Mouse (Mus musculus) limb, embryonic 14.5 days (tissue): ENCODE measurements around the gene Rab36. TPM values are rescaled to one million over a fixed set of nuclear protein-coding genes. Genes with fewer than 3 reads are reported as not detected.

Source experiments
- ATAC-seq: fragments of 200-750 bp; cut with Nextera tagmentation; 2 replicates; pipeline ENCODE4 v1.8.0; 2017; ENCODE audit warnings: low read depth, moderate number of reproducible peaks, moderate TSS enrichment; ENCODE audit not compliant: low FRiP score
- DNase-seq: peaks from one replicate; pipeline ENCODE4 v3.0.0-alpha.2; 2015; ENCODE audit warnings: low spot score
- H3K27ac ChIP-seq: fragments of 300-500 bp; sonication (generic); replicated peaks from 2 replicates; pipeline ENCODE4 v1.5.1; 2014; ENCODE audit warnings: low read depth, mild to moderate bottlenecking, low read length, moderate library complexity, mixed read lengths
- H3K27me3 ChIP-seq: fragments of 300-500 bp; sonication (generic); 2 replicates; pipeline ENCODE4 v1.6.1; 2014; ENCODE audit warnings: low read length, mixed read lengths; ENCODE audit not compliant: control insufficient read depth, insufficient read depth
- H3K36me3 ChIP-seq: fragments of 300-500 bp; sonication (generic); 2 replicates; pipeline ENCODE4 v1.6.1; 2014; ENCODE audit warnings: mild to moderate bottlenecking, low read length, moderate library complexity, mixed read lengths; ENCODE audit not compliant: control insufficient read depth, insufficient read depth
- H3K4me1 ChIP-seq: fragments of 300-500 bp; sonication (generic); 2 replicates; pipeline ENCODE4 v1.6.1; 2014; ENCODE audit warnings: antibody characterized with exemption, low read length, mixed read lengths; ENCODE audit not compliant: control insufficient read depth, insufficient read depth
- H3K4me2 ChIP-seq: fragments of 300-500 bp; sonication (generic); replicated peaks from 2 replicates; pipeline ENCODE4 v1.6.1; 2014; ENCODE audit warnings: low read depth, mild to moderate bottlenecking, low read length, moderate library complexity; ENCODE audit not compliant: severe bottlenecking
- H3K4me3 ChIP-seq: fragments of 300-500 bp; sonication (generic); replicated peaks from 2 replicates; pipeline ENCODE4 v1.5.1; 2014; ENCODE audit warnings: low read length
- H3K9ac ChIP-seq: fragments of 300-500 bp; sonication (generic); 2 replicates; pipeline ENCODE4 v1.6.1; 2014; ENCODE audit warnings: mild to moderate bottlenecking, low read depth, low read length, moderate library complexity; ENCODE audit not compliant: severe bottlenecking
- H3K9me3 ChIP-seq: fragments of 300-500 bp; sonication (generic); 2 replicates; pipeline ENCODE4 v1.6.1; 2016; ENCODE audit warnings: low read length; ENCODE audit not compliant: control insufficient read depth
- POLR2A ChIP-seq: fragments of 200-500 bp; IDR thresholded peaks from 2 replicates; pipeline ENCODE4 v1.8.0; 2012; ENCODE audit warnings: inconsistent platforms, mild to moderate bottlenecking, moderate library complexity, borderline replicate concordance; ENCODE audit not compliant: insufficient read depth, insufficient read length; ENCODE audit errors: extremely low read depth
- WGBS: fragments of 180-500 bp; shearing (Covaris S2); extraction: QIAGEN DNeasy Blood & Tissue Kit; methylation state at CpG from one replicate; pipeline ENCODE4 v1.1.7; 2014; 5-methylcytosine and 5-hydroxymethylcytosine counted together
- polyA plus RNA-seq, 2 experiments: library from polyadenylated mRNA; depleted of rRNA in 1 of 2; stranded (reverse) in 1 of 2; unstranded in 1 of 2; fragments of >200 nt; fragmentation: Nextera tagmentation in 1 of 2; extraction: Ambion mirVana in 1 of 2; gene quantifications; 2 replicates each; pipeline versions ENCODE4 v1.2.1 to v1.2.3; 2012 to 2014

The Rab36 gene
- polyA plus RNA-seq, 2 experiments, result 6.0 to 17.6 TPM

GRCm38 (mm10) chr10:75053655-75054054, 16.8 kb downstream of the Rab36 start:
- Histone ChIP-seq H3K36me3 (no peaks in the 10 kb centered on the region), H3K27ac (no peak overlapping the region), H3K4me1 (no peaks in the 10 kb centered on the region), H3K9me3 (no peaks in the 10 kb centered on the region), H3K4me2 (no peak overlapping the region), H3K4me3 (no peak overlapping the region), H3K27me3 (no peaks in the 10 kb centered on the region), H3K9ac (no peak overlapping the region)
- no peak for TF ChIP-seq POLR2A
- ATAC-seq (no peak), DNase-seq (no peak)
- 81% methylated on average over 4 of the region's 4 CpGs for WGBS

- no peaks in the 10 kb centered on the region for H3K9me3 ChIP-seq
- no peak for DNase-seq
- H3K4me3 ChIP-seq, result no peak overlapping the region
- H3K9ac ChIP-seq, result no peak overlapping the region
- ATAC-seq, result no peak
- TF ChIP-seq POLR2A, result no peak
- H3K27me3 ChIP-seq, result no peaks in the 10 kb centered on the region
- H3K36me3 ChIP-seq, result no peaks in the 10 kb centered on the region
- H3K4me1 ChIP-seq, result no peaks in the 10 kb centered on the region
- H3K27ac ChIP-seq, result no peak overlapping the region
- H3K4me2 ChIP-seq, result no peak overlapping the region
- WGBS, result 68% methylated on average over 6 of the region's 6 CpGs
These were observed 17.3 kb downstream of the Rab36 start for GRCm38 (mm10) chr10:75054125-75054524.

- peaks cover 7% of the 10 kb centered on the region; the same call in 1 of the 2 replicates for H3K4me1 ChIP-seq
- no peak overlapping the region for H3K27ac ChIP-seq
- no peak for TF ChIP-seq POLR2A
- H3K9ac ChIP-seq, result no peak overlapping the region
- no peaks in the 10 kb centered on the region for H3K36me3 ChIP-seq
- H3K4me3 ChIP-seq, result no peak overlapping the region
- H3K27me3 ChIP-seq, result no peaks in the 10 kb centered on the region
- ATAC-seq (no peak), DNase-seq (no peak)
- WGBS, result 52% methylated on average over 5 of the region's 5 CpGs
- H3K9me3 ChIP-seq, result no peaks in the 10 kb centered on the region
- no peak overlapping the region for H3K4me2 ChIP-seq
These were observed 18.8 kb downstream of the Rab36 start for GRCm38 (mm10) chr10:75055672-75056071.

GRCm38 (mm10) chr10:75056255-75056654, 19.4 kb downstream of the Rab36 start:
- 34% methylated on average over 4 of the region's 4 CpGs for WGBS
- DNase-seq, result no peak

GRCm38 (mm10) chr10:75058336-75058735, 21.5 kb downstream of the Rab36 start:
- Histone ChIP-seq H3K4me3 (no peak overlapping the region), H3K36me3 (no peaks in the 10 kb centered on the region), H3K9me3 (no peaks in the 10 kb centered on the region), H3K4me1 (peaks cover 24% of the 10 kb centered on the region), H3K4me2 (no peak overlapping the region), H3K9ac (no peak overlapping the region), H3K27ac (no peak overlapping the region), H3K27me3 (no peaks in the 10 kb centered on the region)
- TF ChIP-seq POLR2A, result no peak
- DNase-seq (no peak), ATAC-seq (no peak)
- 77% methylated on average over 8 of the region's 8 CpGs for WGBS

More at GRCm38 (mm10) chr10:75056255-75056654, 19.4 kb downstream of the Rab36 start:
- no peaks in the 10 kb centered on the region for H3K27me3 ChIP-seq
- no peak overlapping the region for H3K27ac ChIP-seq
- H3K9me3 ChIP-seq, result no peaks in the 10 kb centered on the region
- no peak for ATAC-seq
- no peak overlapping the region for H3K4me2 ChIP-seq
- no peak overlapping the region for H3K4me3 ChIP-seq
- H3K36me3 ChIP-seq, result no peaks in the 10 kb centered on the region
- no peak for TF ChIP-seq POLR2A
- peaks cover 7% of the 10 kb centered on the region; the same call in 1 of the 2 replicates for H3K4me1 ChIP-seq
- no peak overlapping the region for H3K9ac ChIP-seq
